Comparison of ENCODE assay signal across 8 mouse cellular contexts in the genomic region with DNA sequence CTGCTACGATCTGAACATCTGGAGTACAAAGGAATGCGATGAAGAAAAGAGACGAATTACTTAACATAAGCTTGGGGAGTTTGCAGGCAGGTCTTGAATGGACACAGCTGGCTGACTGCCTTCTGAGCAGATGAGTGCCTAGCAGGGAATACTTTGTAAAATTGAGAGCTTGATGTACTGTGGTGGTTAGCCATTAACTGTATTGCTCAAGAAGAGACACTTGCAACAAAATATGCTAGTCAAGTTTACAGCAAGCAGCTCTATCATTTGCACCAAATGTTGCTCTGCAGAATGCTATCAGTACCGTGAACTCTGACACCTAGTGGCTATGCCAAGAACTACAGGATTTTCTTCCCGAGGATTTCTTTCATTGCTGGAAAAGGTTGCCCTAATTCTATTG.
DNase-seq lines count a peak whose midpoint lies in the region; ATAC-seq and TF ChIP-seq lines count a peak whose summit lies in the region.

No protein-coding gene starts in this region.

- H3K4me3 ChIP-seq in heart, embryonic 10.5 days: no peak overlapping the region
- no peak overlapping the region for H3K4me3 ChIP-seq in layer of hippocampus, adult 2 months

- peak; percentile 94 for TF ChIP-seq CTCF in layer of hippocampus, adult 2 months (conservative IDR thresholded peaks at IDR 0.05)

- H3K4me1 ChIP-seq in heart, embryonic 10.5 days: peaks cover 15% of the 10 kb centered on the region

- H3K36me3 ChIP-seq in heart, embryonic 10.5 days: no peaks in the 10 kb centered on the region

- no peak overlapping the region for H3K27ac ChIP-seq in heart, embryonic 10.5 days
- no peak overlapping the region for H3K27ac ChIP-seq in layer of hippocampus, adult 2 months

- peak; percentile 69 to 84 for DNase-seq in heart, postnatal 10 days
- DNase-seq in heart, embryonic 10.5 days (ENCODE audit: low spot score): no peak
- DNase-seq in WW6 (ENCODE audit: low read depth, low spot score): peak; percentile 39
- DNase-seq in layer of hippocampus, adult 2 months (ENCODE audit: low spot score in 2 of 2): peak; percentile 37 to 75
- DNase-seq in skeletal muscle tissue, adult 2 months (ENCODE audit: low read depth, low spot score): peak; percentile 11

- ATAC-seq in common myeloid progenitor, adult 5-6 weeks (replicated peaks; ENCODE audit: low read depth, poor library complexity, severe bottlenecking): peak; percentile 80
- peak; percentile 65 to 68 for ATAC-seq in hematopoietic stem cell, adult 5-6 weeks (replicated peaks in 1 of 2; ENCODE audit: insufficient read depth in 1 of 2, low FRiP score in 2 of 2, low TSS enrichment in 1 of 2, low read depth in 1 of 2, poor library complexity in 2 of 2, severe bottlenecking in 2 of 2)
- ATAC-seq in megakaryocyte, adult 5-6 weeks (ENCODE audit: poor library complexity, severe bottlenecking): peak; percentile 69

- H3K9me3 ChIP-seq in heart, embryonic 10.5 days: no peaks in the 10 kb centered on the region

- 15% methylated on average over 5 of the region's 5 CpGs for WGBS in heart, embryonic 10.5 days

- intact Hi-C loops in heart, postnatal 10 days (cut with DNase I): loop anchor here (1.0 to 5.0 kb wide), 2 partner anchors 63 to 85 kb away; a partner anchor contains a TSS

- H3K27me3 ChIP-seq in heart, embryonic 10.5 days (ENCODE audit: insufficient read depth, poor library complexity, severe bottlenecking): no peaks in the 10 kb centered on the region
